Mouse (Mus musculus): Measurements from ENCODE around the gene Art3.

DNA sequence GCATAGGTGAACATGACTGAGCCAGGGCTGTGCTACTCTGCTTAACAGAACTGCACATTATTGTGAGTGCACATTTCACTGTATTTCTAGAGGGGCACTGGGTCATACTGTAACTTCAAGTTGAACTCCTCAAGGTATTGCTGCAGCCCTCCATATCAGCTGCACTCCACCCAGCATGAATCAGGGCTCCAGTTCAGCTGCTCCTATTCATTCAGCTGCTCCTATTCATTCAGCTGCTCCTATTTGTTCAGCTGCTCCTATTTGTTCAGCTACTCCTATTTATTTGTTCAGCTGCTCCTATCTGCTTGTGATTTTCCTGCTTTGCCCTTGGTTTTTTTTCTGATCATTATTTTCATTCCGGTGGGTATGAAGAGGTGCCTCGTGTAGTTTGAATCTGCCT is 58.4 kb downstream of the Art3 start:
- TF ChIP-seq CTCF (IDR thresholded peaks at IDR 0.05; ENCODE audit: low read depth) (no peak), EP300 (optimal IDR thresholded peaks at IDR 0.05) (no peak)

Measured in stomach, postnatal 0 days (tissue).